Mouse (Mus musculus): ENCODE data around the gene Zbtb20.

DNA sequence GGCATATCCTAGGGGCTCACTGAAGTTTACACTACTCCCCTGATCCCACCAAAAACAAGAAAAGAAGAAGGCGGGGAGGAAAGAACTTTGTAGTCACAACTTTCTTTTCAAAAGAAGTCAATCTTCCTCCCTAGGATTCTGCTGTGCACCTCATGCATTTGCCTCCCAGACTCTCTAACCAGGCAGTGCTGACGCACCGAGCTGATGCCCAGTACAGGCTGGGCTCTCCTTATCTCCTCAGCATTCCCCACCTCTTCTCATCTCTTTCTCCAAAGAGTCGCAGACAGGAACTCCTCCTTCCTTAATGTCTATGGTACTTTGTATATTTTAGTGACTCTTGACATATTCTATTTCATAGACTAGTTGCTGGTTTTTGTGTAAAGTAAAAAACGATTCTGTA is 638.3 kb downstream of the Zbtb20 start:
- TF ChIP-seq CTCF (IDR thresholded peaks at IDR 0.05; ENCODE audit: low read depth), result no peak
- no peak for TF ChIP-seq EP300 (IDR thresholded peaks at IDR 0.05; ENCODE audit: low read depth)

Measured in heart, postnatal 0 days (tissue).